Mouse (Mus musculus) frontal cortex, postnatal 14 days (tissue): ENCODE results near the gene Pomt2.
"Not testable (repeated sequence)": the region's sequence is repeated elsewhere in the genome, so short reads cannot be mapped to it uniquely, and the experiment has no call there.

Source experiments
- DNase-seq, 2 experiments: peaks; one replicate each; pipeline ENCODE4 v3.0.0; 2022; ENCODE audit warnings: low spot score in 2 of 2

The Pomt2 gene

GRCm38 (mm10) chr12:87147395-87148089 lies at the start of gene Pomt2:
Pomt2 (minus strand) TSS chr12:87147968.
- peak; percentile 90 to 92 for DNase-seq

- DNase-seq = no peak
Measured at GRCm38 (mm10) chr12:87196310-87196709, 48.5 kb upstream of the Pomt2 start.

- no peak for DNase-seq
Measured at GRCm38 (mm10) chr12:87195069-87195468, 47.3 kb upstream of the Pomt2 start.

GRCm38 (mm10) chr12:87193008-87193407 lies 45.2 kb upstream of the Pomt2 start:
- no peak for DNase-seq

DNA sequence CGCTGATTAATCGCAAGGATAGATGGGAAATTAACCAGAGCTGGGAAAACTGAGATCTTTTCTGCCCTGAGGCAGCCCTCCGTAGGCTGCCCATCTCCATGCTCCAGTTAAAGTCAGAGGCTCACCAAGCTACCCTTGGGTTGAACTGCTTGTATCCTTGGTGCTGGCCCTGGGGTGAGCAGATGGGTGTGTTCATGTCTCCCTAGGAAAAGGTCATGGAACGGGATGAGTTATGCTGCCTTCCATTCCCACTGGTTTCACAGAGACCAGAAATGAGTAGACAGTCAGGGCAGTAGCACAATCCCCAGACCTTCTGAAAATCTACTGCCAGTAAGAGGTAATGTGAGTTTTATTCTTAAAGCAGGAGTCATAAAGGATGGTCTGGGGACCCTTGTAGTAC lies 29.9 kb upstream of the Pomt2 start:
- DNase-seq = no peak

- no peak for DNase-seq
Measured at GRCm38 (mm10) chr12:87175194-87175946, 27.6 kb upstream of the Pomt2 start.

DNA sequence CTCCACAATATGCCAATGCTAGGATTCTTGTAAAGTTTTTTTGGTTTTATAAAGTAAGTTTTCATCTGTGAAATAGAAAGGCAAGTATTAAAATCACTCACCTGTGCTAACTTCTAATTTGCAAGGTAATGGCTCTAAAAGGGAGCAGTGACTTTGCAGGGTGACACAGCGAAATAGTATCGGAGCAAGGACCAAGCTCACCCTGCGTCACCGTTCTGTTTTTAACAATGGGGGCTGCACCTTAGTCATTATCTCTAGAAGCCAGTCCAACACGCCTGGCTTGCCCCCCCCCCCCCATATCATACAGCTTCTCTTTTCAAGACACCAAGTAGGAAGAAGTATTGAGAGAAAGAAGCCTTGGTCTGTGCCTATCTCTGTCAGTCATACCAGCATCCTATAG lies 13.0 kb upstream of the Pomt2 start:
- DNase-seq = no peak

DNA sequence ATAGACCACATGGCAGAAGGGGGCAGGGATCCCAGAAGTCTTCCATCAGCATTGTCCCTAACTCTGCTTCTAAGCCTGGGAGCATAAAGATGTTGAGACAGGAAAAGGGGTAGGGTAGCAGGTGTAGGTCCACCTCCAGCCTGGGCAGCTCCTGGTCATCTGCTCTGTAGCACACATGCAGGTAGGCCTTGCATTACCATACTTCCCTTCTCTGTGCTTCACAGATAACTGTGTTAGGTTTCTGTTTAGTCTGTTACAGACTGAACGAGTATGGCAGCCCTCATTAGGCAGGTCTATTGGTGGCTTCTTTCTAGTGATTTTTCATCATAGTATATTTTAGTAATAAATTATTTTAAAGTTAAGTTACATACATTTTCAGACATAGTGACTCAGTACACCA lies 12.5 kb upstream of the Pomt2 start:
- no peak for DNase-seq

GRCm38 (mm10) chr12:87158099-87158498 lies 10.3 kb upstream of the Pomt2 start:
- DNase-seq = no peak

GRCm38 (mm10) chr12:87157361-87157760 lies 9.6 kb upstream of the Pomt2 start:
- DNase-seq = no peak

- DNase-seq = not testable (repeated sequence)
Measured at GRCm38 (mm10) chr12:87154448-87154847, 6.7 kb upstream of the Pomt2 start.

DNA sequence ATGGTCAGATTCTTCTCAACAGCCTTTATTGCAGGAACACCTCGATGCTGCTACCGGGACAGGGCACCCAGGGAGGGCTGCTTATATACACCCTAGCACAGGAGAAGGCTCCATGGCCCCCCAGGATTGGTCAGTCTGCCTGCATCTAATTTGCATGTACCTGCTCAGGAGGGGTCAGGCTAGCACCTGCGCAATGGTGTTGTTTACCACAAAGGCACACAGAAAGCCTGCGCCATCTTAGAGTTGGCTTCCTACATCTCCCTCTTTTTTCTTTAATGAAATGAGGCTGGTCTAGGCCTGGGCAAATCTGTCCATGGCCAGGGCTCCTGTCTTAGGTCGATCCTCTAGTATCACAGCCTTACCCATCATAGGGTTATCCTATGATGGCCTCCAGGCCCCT lies 1.7 kb upstream of the Pomt2 start:
- DNase-seq = no peak

GRCm38 (mm10) chr12:87148136-87148535 lies 368 bp upstream of the Pomt2 start:
- DNase-seq = no peak

GRCm38 (mm10) chr12:87146966-87147365 lies 802 bp downstream of the Pomt2 start, which contains the start of gene Gstz1:
Gstz1 (plus strand) TSS chr12:87147165.
- peak; percentile 85 for DNase-seq

DNA sequence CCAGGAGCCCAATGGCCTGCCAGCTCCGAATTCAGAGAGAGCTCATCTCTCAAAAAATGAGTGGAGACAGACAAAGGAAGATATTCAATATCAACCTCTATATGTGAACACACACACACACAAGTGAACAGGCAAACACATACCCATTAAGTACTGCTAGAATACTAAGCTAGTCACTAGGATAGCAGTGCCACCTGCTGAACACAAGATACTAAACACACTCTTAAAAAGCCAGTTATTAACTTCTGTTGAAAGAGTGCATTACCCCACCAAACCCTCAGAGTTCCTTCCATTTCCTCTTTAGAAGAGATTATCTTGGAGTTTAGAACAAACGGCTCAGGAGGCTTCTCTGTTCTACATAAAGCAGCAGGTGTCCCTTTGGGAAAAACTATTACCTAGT lies 5.6 kb downstream of the Pomt2 start:
- no peak for DNase-seq

GRCm38 (mm10) chr12:87138768-87139167 lies 9.0 kb downstream of the Pomt2 start:
- DNase-seq = no peak

DNA sequence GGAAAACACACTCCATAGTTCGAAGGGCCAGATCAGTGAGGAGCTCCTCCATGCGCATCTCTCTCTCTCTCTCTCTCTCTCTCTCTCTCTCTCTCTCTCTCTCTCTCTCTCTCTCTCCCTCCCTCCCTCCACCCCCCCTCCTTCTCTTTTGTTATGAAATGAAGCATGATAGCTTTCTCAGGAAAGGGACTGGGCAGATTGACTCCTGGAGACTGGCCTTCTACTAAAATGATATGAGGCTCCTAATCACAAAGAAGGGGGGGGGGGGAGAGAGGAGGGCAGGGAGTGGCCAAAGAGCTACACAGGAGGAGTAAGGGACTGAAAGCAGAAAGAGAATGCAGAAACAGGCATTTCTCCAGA lies 9.4 kb downstream of the Pomt2 start:
- DNase-seq = no peak

- no peak for DNase-seq
Measured at GRCm38 (mm10) chr12:87137439-87138341, 10.1 kb downstream of the Pomt2 start.

GRCm38 (mm10) chr12:87132784-87133183 lies 15.0 kb downstream of the Pomt2 start:
- no peak for DNase-seq

GRCm38 (mm10) chr12:87132210-87132609 lies 15.6 kb downstream of the Pomt2 start:
- no peak for DNase-seq

GRCm38 (mm10) chr12:87131619-87132018 lies 16.1 kb downstream of the Pomt2 start:
- DNase-seq = no peak

GRCm38 (mm10) chr12:87131181-87131580 lies 16.6 kb downstream of the Pomt2 start:
- no peak for DNase-seq
